Mouse (Mus musculus): Measurements from ENCODE around the gene Lmna.

The Lmna gene

GRCm38 (mm10) chr3:88541622-88542401 is 32.1 kb upstream of the Lmna start:
- intact Hi-C loops (cut with DNase I) = loop anchor here (5.0 kb wide), 1 partner anchor 60 kb away; no protein-coding TSS in a partner anchor

- intact Hi-C loops (cut with DNase I) = loop anchor here (5.0 kb wide), 1 partner anchor 62 kb away; no protein-coding TSS in a partner anchor
These were observed 30.3 kb upstream of the Lmna start for GRCm38 (mm10) chr3:88540085-88540484.

- intact Hi-C loops (cut with DNase I) = no loop called here
These were observed 29.6 kb upstream of the Lmna start for GRCm38 (mm10) chr3:88539397-88539796.

GRCm38 (mm10) chr3:88538271-88539145 is 28.8 kb upstream of the Lmna start:
- intact Hi-C loops (cut with DNase I) = no loop called here

- intact Hi-C loops (cut with DNase I) = no loop called here
These were observed 27.4 kb upstream of the Lmna start for GRCm38 (mm10) chr3:88537146-88537545.

GRCm38 (mm10) chr3:88536103-88536930 is 26.6 kb upstream of the Lmna start:
- intact Hi-C loops (cut with DNase I) = no loop called here

- intact Hi-C loops (cut with DNase I) = no loop called here
These were observed 25.8 kb upstream of the Lmna start for GRCm38 (mm10) chr3:88535527-88535926.

- intact Hi-C loops (cut with DNase I) = no loop called here
These were observed 25.2 kb upstream of the Lmna start for GRCm38 (mm10) chr3:88535005-88535404.

GRCm38 (mm10) chr3:88533706-88534105 is 23.9 kb upstream of the Lmna start:
- intact Hi-C loops (cut with DNase I) = no loop called here

GRCm38 (mm10) chr3:88532689-88533511 is 23.1 kb upstream of the Lmna start:
- intact Hi-C loops (cut with DNase I) = no loop called here

GRCm38 (mm10) chr3:88532299-88532674 is 22.5 kb upstream of the Lmna start, which contains the start of gene Mex3a:
Gene Mex3a, plus strand, starts transcription at chr3:88532395.
- intact Hi-C loops (cut with DNase I) = no loop called here

GRCm38 (mm10) chr3:88531348-88532298 is 21.9 kb upstream of the Lmna start:
- intact Hi-C loops (cut with DNase I) = no loop called here

GRCm38 (mm10) chr3:88530082-88530864 is 20.5 kb upstream of the Lmna start:
- intact Hi-C loops (cut with DNase I) = no loop called here

- intact Hi-C loops (cut with DNase I) = loop anchor here (5.0 kb wide), 1 partner anchor 122 kb away; no protein-coding TSS in a partner anchor
These were observed 19.6 kb upstream of the Lmna start for GRCm38 (mm10) chr3:88529204-88530000.

GRCm38 (mm10) chr3:88528646-88529045 is 18.9 kb upstream of the Lmna start:
- intact Hi-C loops (cut with DNase I) = loop anchor here (5.0 kb wide), 1 partner anchor 121 kb away; no protein-coding TSS in a partner anchor

GRCm38 (mm10) chr3:88527565-88527964 is 17.8 kb upstream of the Lmna start:
- intact Hi-C loops (cut with DNase I) = loop anchor here (5.0 kb wide), 1 partner anchor 120 kb away; no protein-coding TSS in a partner anchor
